Mouse (Mus musculus) midbrain, embryonic 16.5 days (tissue): ENCODE data around the gene Rufy4. TPM values are rescaled to one million over a fixed set of nuclear protein-coding genes. Genes with fewer than 3 reads are reported as not detected.

Source experiments
- ATAC-seq: fragments of 200-750 bp; cut with Nextera tagmentation; 2 replicates; pipeline ENCODE4 v1.8.0; 2017; ENCODE audit warnings: moderate TSS enrichment
- H3K27ac ChIP-seq: fragments of 300-500 bp; sonication (generic); 2 replicates; pipeline ENCODE4 v1.5.1; 2014; ENCODE audit warnings: mild to moderate bottlenecking, low read length, mixed read lengths
- H3K27me3 ChIP-seq: fragments of 300-500 bp; sonication (generic); 2 replicates; pipeline ENCODE4 v1.6.1; 2014; ENCODE audit warnings: low read depth, low read length, mixed read lengths; ENCODE audit not compliant: control insufficient read depth, insufficient read depth
- H3K36me3 ChIP-seq: fragments of 300-500 bp; sonication (generic); 2 replicates; pipeline ENCODE4 v1.6.1; 2014; ENCODE audit warnings: mild to moderate bottlenecking, low read length, moderate library complexity, mixed read lengths; ENCODE audit not compliant: control insufficient read depth, insufficient read depth
- H3K4me1 ChIP-seq: fragments of 300-500 bp; sonication (generic); 2 replicates; pipeline ENCODE4 v1.6.1; 2014; ENCODE audit warnings: mild to moderate bottlenecking, low read length, mixed read lengths; ENCODE audit not compliant: control insufficient read depth, insufficient read depth
- H3K4me2 ChIP-seq: fragments of 300-500 bp; sonication (generic); 2 replicates; pipeline ENCODE4 v1.6.1; 2014; ENCODE audit warnings: mild to moderate bottlenecking, low read length, mixed read lengths
- H3K4me3 ChIP-seq: fragments of 300-500 bp; sonication (generic); 2 replicates; pipeline ENCODE4 v1.5.1; 2014; ENCODE audit warnings: low read depth, mild to moderate bottlenecking, low read length, moderate library complexity, mixed read lengths
- H3K9ac ChIP-seq: fragments of 300-500 bp; sonication (generic); 2 replicates; pipeline ENCODE4 v1.6.1; 2014; ENCODE audit warnings: low read depth, low read length, mixed read lengths
- H3K9me3 ChIP-seq: fragments of 300-500 bp; sonication (generic); replicated peaks from 2 replicates; pipeline ENCODE4 v1.6.1; 2014; ENCODE audit warnings: mild to moderate bottlenecking, low read length, mixed read lengths; ENCODE audit not compliant: control insufficient read depth, poor library complexity, severe bottlenecking
- WGBS: fragments of 180-500 bp; shearing (Covaris S2); extraction: QIAGEN DNeasy Blood & Tissue Kit; methylation state at CpG from one replicate; pipeline ENCODE4 v1.1.7; 2014; 5-methylcytosine and 5-hydroxymethylcytosine counted together
- polyA plus RNA-seq: library from polyadenylated mRNA; unstranded; fragments of >200 nt; fragmentation: Nextera tagmentation; extraction: Ambion mirVana; gene quantifications from 2 replicates; pipeline ENCODE4 v1.2.1, GENCODE M21; 2015

Gene Rufy4
- polyA plus RNA-seq = 0.17 and 0.49 TPM in 2 replicates

DNA sequence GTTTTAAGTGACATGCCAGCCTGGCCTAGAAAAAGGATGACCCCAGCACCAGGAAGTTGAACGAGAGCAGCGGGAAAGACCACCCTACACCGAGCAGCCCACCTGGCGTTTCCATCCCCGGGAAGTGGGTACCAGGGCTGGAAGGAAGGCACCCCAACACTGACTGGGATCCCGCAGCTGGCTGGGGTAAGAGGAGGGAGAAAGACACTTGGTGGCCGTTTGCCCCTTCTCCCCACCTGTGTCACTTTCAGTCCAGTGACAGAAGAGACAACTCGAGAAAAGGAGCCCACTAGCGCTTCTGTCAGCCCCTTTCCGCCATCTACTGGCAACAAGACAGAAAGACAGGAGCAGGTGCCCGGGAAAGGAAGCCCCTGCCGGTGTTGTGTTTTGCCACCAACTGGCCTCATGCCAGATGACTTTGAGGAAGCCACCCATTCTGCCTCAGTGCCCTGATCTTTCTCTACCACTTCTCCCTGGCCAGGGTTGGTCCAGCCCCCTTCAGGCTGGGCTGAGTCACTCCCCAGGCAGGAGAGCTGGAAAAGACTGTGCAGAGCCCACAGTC lies at the start of gene Rufy4:
Gene Rufy4 (plus strand): TSS at position 551 of the 562 bp plus-strand sequence.
- Histone ChIP-seq H3K9ac (peak within 1 kb of the TSS; percentile 60), H3K4me3 (peak within 1 kb of the TSS; percentile 45), H3K4me2 (peak within 1 kb of the TSS; percentile 91), H3K4me1 (peaks cover 10% of the 10 kb centered on the region), H3K27me3 (peaks cover 17% of the 10 kb centered on the region), H3K9me3 (no peaks in the 10 kb centered on the region), H3K36me3 (no peaks in the 10 kb centered on the region), H3K27ac (no peak within 1 kb of the TSS)
- WGBS = 0% methylated on average over 12 of the region's 12 CpGs
- ATAC-seq = peak; percentile 61

DNA sequence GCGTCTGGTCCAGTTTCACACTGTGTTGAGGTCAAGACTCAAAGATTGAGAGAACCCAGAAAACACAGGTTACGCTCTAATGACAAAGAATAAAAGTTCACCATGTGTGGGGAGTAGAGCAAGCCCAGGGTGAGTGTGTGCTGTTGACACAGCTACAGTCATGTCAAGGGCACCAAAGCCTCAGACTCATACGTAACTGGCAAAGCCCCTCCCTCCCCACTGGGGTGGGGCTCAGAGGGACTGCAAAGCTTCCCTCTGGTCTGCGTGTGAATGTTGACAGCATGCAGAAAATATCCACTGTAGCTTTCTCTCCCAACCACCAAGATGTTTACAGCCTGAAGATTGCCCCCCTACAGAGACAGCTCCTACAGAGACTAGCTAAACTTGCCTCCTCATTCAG lies 49.1 kb upstream of the Rufy4 start:
- H3K4me3 ChIP-seq = no peak overlapping the region
- WGBS = 78% methylated on average over 4 of the region's 4 CpGs
- ATAC-seq = no peak
- no peaks in the 10 kb centered on the region for H3K27me3 ChIP-seq
- no peaks in the 10 kb centered on the region for H3K9me3 ChIP-seq
- H3K4me2 ChIP-seq = no peak overlapping the region
- no peak overlapping the region for H3K27ac ChIP-seq
- no peaks in the 10 kb centered on the region for H3K36me3 ChIP-seq
- no peaks in the 10 kb centered on the region for H3K4me1 ChIP-seq
- H3K9ac ChIP-seq = no peak overlapping the region

DNA sequence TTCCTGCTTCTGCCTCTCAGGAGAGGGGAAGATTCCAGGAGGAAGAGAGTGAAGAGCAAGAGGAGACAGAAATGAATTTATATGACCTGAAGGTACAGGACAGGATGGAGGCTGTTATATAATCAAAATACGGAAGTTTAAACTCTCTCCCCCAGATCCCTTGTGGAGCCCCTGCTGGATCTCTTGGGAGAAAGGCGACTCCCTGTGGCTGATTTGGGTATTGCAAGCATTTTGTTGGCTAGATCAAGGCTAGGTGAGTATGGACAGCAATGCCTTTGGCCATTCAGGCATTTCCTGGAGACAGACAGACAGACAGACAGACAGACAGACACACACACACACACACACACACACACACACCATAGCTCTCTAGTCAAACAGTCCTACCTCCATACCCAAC lies 48.0 kb upstream of the Rufy4 start:
- Histone ChIP-seq H3K4me2 (no peak overlapping the region), H3K36me3 (no peaks in the 10 kb centered on the region), H3K4me1 (no peaks in the 10 kb centered on the region), H3K9ac (no peak overlapping the region), H3K27ac (no peak overlapping the region), H3K27me3 (no peaks in the 10 kb centered on the region), H3K9me3 (no peaks in the 10 kb centered on the region), H3K4me3 (no peak overlapping the region)
- WGBS = 10% methylated on average over 2 of the region's 2 CpGs
- no peak for ATAC-seq

DNA sequence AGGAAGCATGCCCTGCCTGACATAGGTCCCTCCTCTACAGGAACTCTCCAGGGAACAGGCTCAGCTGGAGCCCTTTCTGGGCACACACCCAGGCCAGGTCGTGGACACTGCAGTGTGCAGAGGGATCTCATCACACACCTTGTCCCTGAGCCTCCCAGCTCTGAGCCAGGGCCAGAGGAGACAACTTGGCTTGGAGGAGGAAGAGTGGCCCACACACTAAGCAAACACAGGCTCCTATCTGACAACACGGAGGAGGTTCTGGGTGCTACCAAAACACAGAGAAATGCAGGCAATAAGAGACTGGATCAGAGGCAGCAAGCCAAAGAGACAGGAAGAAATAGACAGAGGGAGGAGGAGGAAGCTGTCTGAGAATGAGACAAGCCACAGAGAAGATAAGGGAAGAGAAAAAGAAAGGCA lies 43.8 kb upstream of the Rufy4 start:
- Histone ChIP-seq H3K27ac (no peak overlapping the region), H3K36me3 (no peaks in the 10 kb centered on the region), H3K4me1 (no peaks in the 10 kb centered on the region), H3K27me3 (no peaks in the 10 kb centered on the region), H3K9ac (no peak overlapping the region), H3K4me3 (no peak overlapping the region), H3K9me3 (no peaks in the 10 kb centered on the region), H3K4me2 (no peak overlapping the region)
- 39% methylated on average over 2 of the region's 2 CpGs for WGBS
- ATAC-seq = no peak

DNA sequence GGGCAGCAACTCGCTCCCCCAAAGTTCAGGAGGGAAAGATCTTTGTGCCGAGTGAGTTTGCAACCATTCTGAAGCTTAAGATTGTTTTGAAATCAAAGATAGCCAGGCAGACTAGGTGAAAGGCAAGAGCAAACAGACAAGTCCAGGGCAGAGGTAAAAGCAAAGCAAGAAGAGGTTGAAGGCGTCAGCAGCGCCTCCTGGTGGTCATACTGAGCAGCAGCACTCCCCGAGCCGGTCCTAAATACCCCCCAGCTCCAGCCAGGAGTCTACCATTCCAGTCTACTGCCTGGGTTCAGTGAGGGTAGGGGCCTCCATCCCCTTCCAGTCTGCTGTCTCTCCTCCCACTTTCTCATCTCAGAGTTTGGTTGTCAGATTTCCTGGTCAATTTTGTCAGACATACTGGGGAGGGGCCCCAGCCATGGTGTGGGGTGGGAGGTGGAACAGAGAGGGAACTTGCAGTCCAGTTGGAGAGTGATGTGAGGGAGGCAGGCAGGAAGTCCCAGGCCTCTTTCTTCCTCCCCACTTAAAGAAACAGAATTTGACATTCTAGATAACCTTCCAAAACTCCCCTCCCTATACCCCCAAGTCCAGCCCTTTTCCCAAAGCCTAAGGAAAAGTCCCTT lies 42.4 kb upstream of the Rufy4 start:
- Histone ChIP-seq H3K36me3 (no peaks in the 10 kb centered on the region), H3K4me2 (no peak overlapping the region), H3K9me3 (no peaks in the 10 kb centered on the region), H3K27ac (no peak overlapping the region), H3K9ac (no peak overlapping the region), H3K27me3 (no peaks in the 10 kb centered on the region), H3K4me3 (no peak overlapping the region), H3K4me1 (no peaks in the 10 kb centered on the region)
- WGBS = 15% methylated on average over 6 of the region's 6 CpGs
- ATAC-seq = no peak

DNA sequence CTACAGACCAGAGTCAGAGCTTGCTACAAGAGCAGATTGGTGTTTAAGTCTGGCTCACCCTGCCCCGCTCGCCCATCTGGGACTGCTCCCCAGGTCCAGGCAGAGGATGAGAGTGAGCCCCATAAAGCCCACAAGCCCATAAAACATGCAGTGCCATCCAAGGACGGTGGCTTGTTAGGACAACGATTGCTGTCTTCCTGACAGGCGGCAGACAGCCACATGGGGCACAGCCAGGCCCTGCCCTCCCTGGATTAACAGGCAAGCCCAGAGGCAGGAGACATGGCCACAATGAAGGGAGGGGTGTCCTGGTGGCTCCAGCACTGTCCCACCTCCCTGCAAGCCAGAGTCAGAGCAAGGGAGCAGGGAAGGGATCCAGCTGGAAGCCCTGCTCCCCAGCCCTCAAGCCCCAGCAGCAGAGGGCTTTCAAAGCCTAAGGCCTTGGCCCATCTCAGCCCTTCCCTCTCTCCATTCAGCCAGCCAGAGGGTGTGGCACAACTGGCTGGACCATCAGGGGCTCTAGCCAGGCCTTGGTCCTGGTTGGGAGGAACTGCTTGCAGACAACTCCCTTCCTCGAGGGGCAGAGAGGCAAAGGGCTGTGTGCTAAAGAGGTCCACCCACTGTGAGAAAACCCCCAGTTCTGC lies 41.2 kb upstream of the Rufy4 start:
- no peak for ATAC-seq
- 60% methylated on average over 6 of the region's 6 CpGs for WGBS
- H3K27ac ChIP-seq = no peak overlapping the region

DNA sequence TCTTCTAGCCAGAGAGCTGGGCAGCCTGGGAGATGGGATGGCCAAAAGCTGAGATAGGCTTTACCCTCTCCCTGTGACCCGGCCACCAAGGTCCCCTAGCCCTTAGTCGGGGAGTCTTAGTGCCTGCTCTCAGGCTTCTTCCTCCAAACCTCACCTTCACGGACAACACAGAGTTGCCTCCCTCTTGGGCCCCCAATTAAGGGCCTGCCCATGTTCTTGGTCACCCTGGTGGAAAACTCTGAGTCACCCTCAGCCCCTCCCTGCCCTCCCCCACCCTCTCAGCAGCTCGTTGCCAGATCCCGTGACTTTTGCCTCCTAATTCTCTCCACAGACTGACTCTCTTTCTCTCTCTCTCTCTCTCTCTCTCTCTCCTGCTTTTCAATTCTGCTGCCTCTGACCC lies 40.6 kb upstream of the Rufy4 start:
- no peaks in the 10 kb centered on the region for H3K27me3 ChIP-seq
- H3K36me3 ChIP-seq = no peaks in the 10 kb centered on the region
- H3K27ac ChIP-seq = no peak overlapping the region
- no peaks in the 10 kb centered on the region for H3K9me3 ChIP-seq
- 45% methylated on average over 5 of the region's 5 CpGs for WGBS
- H3K4me3 ChIP-seq = no peak overlapping the region
- no peaks in the 10 kb centered on the region for H3K4me1 ChIP-seq
- H3K4me2 ChIP-seq = no peak overlapping the region
- no peak overlapping the region for H3K9ac ChIP-seq
- no peak for ATAC-seq

More for the DNA sequence above, 41.2 kb upstream of the Rufy4 start:
- Histone ChIP-seq H3K4me3 (no peak overlapping the region), H3K4me2 (no peak overlapping the region), H3K9me3 (no peaks in the 10 kb centered on the region), H3K4me1 (no peaks in the 10 kb centered on the region), H3K36me3 (no peaks in the 10 kb centered on the region), H3K27me3 (no peaks in the 10 kb centered on the region), H3K9ac (no peak overlapping the region)

DNA sequence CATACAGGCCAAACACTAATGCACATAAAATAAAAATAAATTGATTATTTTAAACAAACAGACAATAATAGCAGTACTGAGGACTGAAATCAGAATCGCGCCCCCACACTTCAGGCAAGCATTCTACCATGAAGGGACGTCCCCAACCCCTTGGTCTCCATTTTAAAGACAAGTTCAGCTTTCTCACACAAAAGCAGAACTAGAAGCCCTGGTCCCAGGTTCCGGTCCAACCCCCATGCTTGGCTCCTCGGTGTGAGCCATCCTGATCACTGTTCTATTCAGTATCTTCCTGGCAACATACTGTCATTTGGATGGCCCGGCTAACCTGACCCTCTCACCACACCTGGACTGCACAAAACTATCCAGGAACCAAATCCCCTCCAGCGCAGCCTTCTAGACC lies 39.8 kb upstream of the Rufy4 start:
- H3K36me3 ChIP-seq = no peaks in the 10 kb centered on the region
- no peaks in the 10 kb centered on the region for H3K4me1 ChIP-seq
- 88% methylated on average over 7 of the region's 7 CpGs for WGBS
- H3K27ac ChIP-seq = no peak overlapping the region
- no peak overlapping the region for H3K4me2 ChIP-seq
- H3K9me3 ChIP-seq = no peaks in the 10 kb centered on the region
- no peaks in the 10 kb centered on the region for H3K27me3 ChIP-seq
- H3K4me3 ChIP-seq = no peak overlapping the region
- no peak for ATAC-seq
- no peak overlapping the region for H3K9ac ChIP-seq

DNA sequence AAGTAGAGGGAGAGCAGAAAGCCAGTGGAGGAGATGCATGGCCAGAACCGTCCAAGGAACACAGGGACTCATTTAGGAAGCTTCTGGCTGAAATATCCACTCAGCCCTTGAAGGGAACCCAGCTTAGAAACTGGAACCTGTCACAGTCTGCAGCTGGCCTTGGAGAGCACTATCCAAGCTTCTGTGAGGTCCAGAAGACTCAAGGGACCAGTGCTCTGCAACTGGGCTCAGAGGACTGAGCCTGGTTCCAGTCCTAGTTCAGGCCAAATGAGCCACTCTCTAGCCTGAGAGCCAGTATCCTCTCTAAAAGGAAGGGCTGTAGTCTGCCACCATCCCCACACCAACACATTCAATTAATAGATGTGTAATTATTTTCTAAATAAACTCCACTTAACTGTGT lies 36.8 kb upstream of the Rufy4 start:
- Histone ChIP-seq H3K27ac (no peak overlapping the region), H3K9ac (no peak overlapping the region), H3K9me3 (no peaks in the 10 kb centered on the region), H3K27me3 (no peaks in the 10 kb centered on the region), H3K4me3 (no peak overlapping the region), H3K4me1 (peaks cover 5% of the 10 kb centered on the region), H3K36me3 (no peaks in the 10 kb centered on the region), H3K4me2 (no peak overlapping the region)
- WGBS = 100% methylated on average over 1 of the region's 1 CpGs
- ATAC-seq = no peak
